Mouse (Mus musculus): Measurements from ENCODE around the gene B4gat1. TPM values are rescaled to one million over a fixed set of nuclear protein-coding genes. Genes with fewer than 3 reads are reported as not detected.

Gene B4gat1
- total and polyA plus RNA-seq, 3 experiments, result 6.9 to 9.6 TPM; not detected in 1

GRCm38 (mm10) chr19:5040862-5041523 lies 2.4 kb downstream of the B4gat1 start, which contains the start of gene Brms1 (continued):
- TF ChIP-seq CHD1 (IDR thresholded peaks at IDR 0.05; ENCODE audit: low read depth, low read length), result no peak

- H3K4me1 ChIP-seq (ENCODE audit: control insufficient read depth in 1 of 2, insufficient read depth in 2 of 2, low read length in 2 of 2), result peaks cover 2 to 18% of the 10 kb centered on the region in 2 experiments
- peak overlapping the region; percentile 74 to 95 for H3K4me3 ChIP-seq (ENCODE audit: control insufficient read depth in 1 of 2, insufficient read depth in 1 of 2, low read depth in 2 of 2, low read length in 2 of 2)
- no peak for DNase-seq (ENCODE audit: low read depth, low spot score)
- peaks cover 21% of the 10 kb centered on the region for H3K79me2 ChIP-seq (ENCODE audit: control insufficient read depth, insufficient read depth, low read length, poor library complexity)
- peak overlapping the region; percentile 56 for H3K27ac ChIP-seq (ENCODE audit: control insufficient read depth, low read depth, low read length)
- TF ChIP-seq MYC (IDR thresholded peaks at IDR 0.05; ENCODE audit: low read depth, low read length) (no peak), MAFK (IDR thresholded peaks at IDR 0.05; ENCODE audit: borderline replicate concordance, low read depth, low read length) (no peak), NRF1 (IDR thresholded peaks at IDR 0.05; ENCODE audit: insufficient read depth, low read depth, low read length, poor library complexity, severe bottlenecking) (no peak), NELFE (IDR thresholded peaks at IDR 0.05; ENCODE audit: low read depth, low read length) (no peak), ZC3H11A (IDR thresholded peaks at IDR 0.05; ENCODE audit: low read depth, low read length) (no peak), USF2 (IDR thresholded peaks at IDR 0.05; ENCODE audit: borderline replicate concordance in 1 of 2, insufficient read depth in 1 of 2, low read depth in 1 of 2, low read length in 2 of 2) (no peak), USF1 (IDR thresholded peaks at IDR 0.05; ENCODE audit: low read depth, low read length) (no peak), HCFC1 (IDR thresholded peaks at IDR 0.05; ENCODE audit: low read depth, low read length) (no peak), POLR2AphosphoS2 (IDR thresholded peaks at IDR 0.05; ENCODE audit: low read length) (no peak), MEF2A (IDR thresholded peaks at IDR 0.05; ENCODE audit: extremely low read depth, insufficient replicate concordance, low read depth, low read length, poor library complexity, severe bottlenecking) (no peak), E2F4 (IDR thresholded peaks at IDR 0.05; ENCODE audit: borderline replicate concordance, low read depth, low read length) (no peak), RAD21 (IDR thresholded peaks at IDR 0.05; ENCODE audit: low read depth, low read length) (no peak), CHD2 (IDR thresholded peaks at IDR 0.05; ENCODE audit: low read length) (no peak), CTCF (IDR thresholded peaks at IDR 0.05 in 2 of 3, conservative IDR thresholded peaks at IDR 0.05 in 1 of 3; ENCODE audit: control insufficient read depth in 1 of 3, insufficient read depth in 1 of 3, low read depth in 2 of 3, low read length in 3 of 3, poor library complexity in 1 of 3, severe bottlenecking in 1 of 3) (no peak), MYB (IDR thresholded peaks at IDR 0.05; ENCODE audit: low read depth, low read length) (no peak), BHLHE40 (IDR thresholded peaks at IDR 0.05; ENCODE audit: borderline replicate concordance, low read depth, low read length) (no peak), ZKSCAN1 (IDR thresholded peaks at IDR 0.05; ENCODE audit: low read depth, low read length) (no peak), ZMIZ1 (IDR thresholded peaks at IDR 0.05; ENCODE audit: low read depth, low read length) (no peak), TAL1 (IDR thresholded peaks at IDR 0.05; ENCODE audit: low read length) (no peak), MAZ (IDR thresholded peaks at IDR 0.05; ENCODE audit: low read depth, low read length) (no peak)
- no peaks in the 10 kb centered on the region for H3K9me3 ChIP-seq (replicated peaks; ENCODE audit: insufficient read depth, low read length)
- H3K36me3 ChIP-seq (ENCODE audit: control insufficient read depth in 1 of 2, insufficient read depth in 2 of 2, low read length in 2 of 2), result peaks cover 2 to 7% of the 10 kb centered on the region in 2 experiments; a peak in 3 of 4 replicates
- peak overlapping the region; percentile 88 for H3K9ac ChIP-seq (ENCODE audit: control insufficient read depth, low read depth, low read length, poor library complexity, severe bottlenecking)
- no peaks in the 10 kb centered on the region for H3K27me3 ChIP-seq (ENCODE audit: control insufficient read depth in 1 of 2, insufficient read depth in 2 of 2, low read length in 2 of 2)
Observed at GRCm38 (mm10) chr19:5041588-5041987, 3.0 kb downstream of the B4gat1 start.

All from MEL (cell line).